Mouse (Mus musculus): ENCODE data around the gene Osbpl7. TPM values are rescaled to one million over a fixed set of nuclear protein-coding genes. Genes with fewer than 3 reads are reported as not detected.

Gene Osbpl7
- total RNA-seq, 1 experiment: 6.6 TPM

DNA sequence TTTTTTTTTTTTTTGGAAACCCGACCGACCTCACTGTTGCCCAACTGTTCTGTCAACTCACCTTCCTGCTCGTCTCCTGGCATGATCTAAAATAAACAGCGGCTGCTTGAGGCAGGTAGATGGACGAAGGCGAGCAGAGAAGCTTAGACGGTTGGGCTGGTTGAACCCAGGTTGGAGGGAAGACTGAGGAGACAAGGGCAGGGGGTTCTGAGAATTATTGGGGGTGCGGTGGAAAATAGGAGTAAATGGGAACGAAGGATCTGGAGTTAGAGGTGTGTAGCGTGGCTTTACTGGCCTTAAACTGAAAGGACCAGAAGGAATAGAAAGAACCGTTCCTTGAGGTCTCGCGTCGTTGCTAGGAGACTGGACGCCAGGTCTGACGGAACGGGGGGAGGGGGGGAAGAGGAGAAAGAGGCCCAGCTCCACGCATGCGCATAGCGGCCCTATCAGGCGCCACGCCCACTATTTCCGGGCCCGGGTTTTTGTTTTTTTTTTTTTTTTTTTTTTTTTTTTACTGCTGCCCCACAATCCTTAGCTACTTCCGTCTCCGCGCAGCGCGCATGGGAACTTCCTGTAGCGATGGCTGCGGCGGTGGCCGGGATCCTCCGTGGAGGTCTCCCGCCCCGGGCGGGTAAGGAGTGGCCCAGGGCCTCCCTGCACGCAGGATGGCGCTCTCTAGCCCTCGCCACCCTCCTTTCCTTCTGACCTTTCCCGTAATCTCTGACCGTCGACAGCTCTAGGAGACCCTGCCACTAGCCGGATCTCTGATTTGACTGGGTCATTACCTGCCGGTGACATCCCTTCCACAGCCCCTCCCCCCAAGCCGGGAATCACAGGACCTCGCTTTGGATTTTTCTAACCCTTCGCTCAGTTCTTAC is 9.2 kb upstream of the Osbpl7 start, which contains the start of the genes Lrrc46 and Mrpl10:
Lrrc46 (minus strand) TSS at position 386 of the 878 bp plus-strand sequence.
Mrpl10 (plus strand) TSS at position 539 of the 878 bp plus-strand sequence.
- peak; percentile 96 for DNase-seq (ENCODE audit: low read depth, low spot score)
- Histone ChIP-seq H3K27ac (ENCODE audit: insufficient read depth, low read depth, low read length, poor library complexity, severe bottlenecking) (peak within 1 kb of the TSS; percentile 88), H3K4me1 (ENCODE audit: control insufficient read depth in 2 of 2, insufficient read depth in 2 of 2, low read length in 2 of 2, poor library complexity in 1 of 2) (peaks cover 0 to 13% of the 10 kb centered on the region in 2 experiments; a peak in 2 of 4 replicates), H3K4me3 (ENCODE audit: insufficient read depth in 1 of 2, low read depth in 1 of 2, low read length in 2 of 2, poor library complexity in 1 of 2, severe bottlenecking in 1 of 2) (peak within 1 kb of the TSS; percentile 83 to 98), H3K9ac (ENCODE audit: insufficient read depth, low read depth, low read length, poor library complexity, severe bottlenecking) (peak within 1 kb of the TSS; percentile 99), H3K36me3 (ENCODE audit: control insufficient read depth, insufficient read depth, low read length, poor library complexity, severe bottlenecking) (peaks cover 6% of the 10 kb centered on the region; the same call in 1 of the 2 replicates), H3K9me3 (ENCODE audit: control insufficient read depth, insufficient read depth, low read depth, low read length) (no peaks in the 10 kb centered on the region)
- TF ChIP-seq ZC3H11A (IDR thresholded peaks at IDR 0.05; ENCODE audit: borderline replicate concordance, low read depth, low read length) (no peak), CHD2 (IDR thresholded peaks at IDR 0.05; ENCODE audit: low read depth, low read length) (no peak), HCFC1 (IDR thresholded peaks at IDR 0.05; ENCODE audit: borderline replicate concordance, insufficient read depth, low read length) (peak; percentile 34; the same call in 1 of the 2 replicates), MAFK (IDR thresholded peaks at IDR 0.05; ENCODE audit: insufficient read depth, low read depth, low read length) (peak; percentile 47; the same call in 1 of the 2 replicates), ZNF384 (IDR thresholded peaks at IDR 0.05; ENCODE audit: low read depth, low read length) (peak; percentile 100)
- in situ Hi-C loops (cut with MboI; ENCODE audit: low sequenced_read_pairs in 2 of 2, unreplicated experiment in 2 of 2): no loop called here

DNA sequence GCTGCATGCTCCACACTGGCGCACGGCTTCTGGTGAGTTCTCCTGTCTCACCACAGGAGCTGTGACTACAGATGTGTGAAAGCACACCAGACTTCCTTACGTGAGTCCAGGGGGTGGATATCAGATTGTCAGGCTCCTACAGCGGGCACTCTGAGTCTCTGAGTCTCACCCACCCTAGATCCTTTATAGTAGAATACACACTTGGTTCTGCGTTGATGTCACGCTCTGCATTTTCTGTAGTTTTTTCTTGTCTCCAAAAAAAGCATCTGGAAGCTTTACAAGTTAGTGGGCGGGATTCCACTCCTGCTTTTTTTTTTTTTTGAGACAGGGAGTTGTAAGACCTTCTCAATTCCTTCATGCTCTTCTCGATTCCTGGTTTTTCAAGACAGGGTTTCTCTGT is 5.5 kb upstream of the Osbpl7 start:
- Histone ChIP-seq H3K27ac (ENCODE audit: insufficient read depth, low read depth, low read length, poor library complexity, severe bottlenecking) (no peak overlapping the region), H3K4me3 (ENCODE audit: insufficient read depth in 1 of 2, low read depth in 1 of 2, low read length in 2 of 2, poor library complexity in 1 of 2, severe bottlenecking in 1 of 2) (no peak overlapping the region), H3K4me1 (ENCODE audit: control insufficient read depth in 2 of 2, insufficient read depth in 2 of 2, low read length in 2 of 2, poor library complexity in 1 of 2) (peaks cover 0 to 4% of the 10 kb centered on the region in 2 experiments; a peak in 2 of 4 replicates), H3K9ac (ENCODE audit: insufficient read depth, low read depth, low read length, poor library complexity, severe bottlenecking) (no peak overlapping the region), H3K36me3 (ENCODE audit: control insufficient read depth, insufficient read depth, low read length, poor library complexity, severe bottlenecking) (peaks cover 18% of the 10 kb centered on the region; the same call in 1 of the 2 replicates), H3K9me3 (ENCODE audit: control insufficient read depth, insufficient read depth, low read depth, low read length) (no peaks in the 10 kb centered on the region)
- in situ Hi-C loops (cut with MboI; ENCODE audit: low sequenced_read_pairs in 2 of 2, unreplicated experiment in 2 of 2): no loop called here
- DNase-seq (ENCODE audit: low read depth, low spot score): no peak
- no peak for TF ChIP-seq ZC3H11A (IDR thresholded peaks at IDR 0.05; ENCODE audit: borderline replicate concordance, low read depth, low read length)
- no peak for TF ChIP-seq CHD2 (IDR thresholded peaks at IDR 0.05; ENCODE audit: low read depth, low read length)

DNA sequence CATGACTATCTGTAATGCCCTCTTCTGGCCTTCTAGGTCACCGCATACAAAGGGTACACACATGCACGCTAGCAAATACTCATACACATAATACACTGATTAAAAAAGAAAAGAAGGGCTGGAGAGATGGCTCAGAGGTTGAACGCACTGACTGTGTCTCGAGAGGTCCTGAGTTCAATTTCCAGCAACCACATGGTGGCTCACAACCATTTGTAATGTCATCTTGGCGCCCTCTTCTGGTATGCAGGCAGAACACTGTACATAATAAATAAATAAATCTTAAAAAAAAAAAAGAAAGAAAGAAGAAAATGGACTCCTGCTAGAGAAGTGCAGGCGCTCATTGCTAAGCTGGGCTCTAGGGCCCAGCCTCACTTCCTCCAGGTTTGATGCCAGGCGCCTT is 4.6 kb upstream of the Osbpl7 start:
- no peak for DNase-seq (ENCODE audit: low read depth, low spot score)
- no peak overlapping the region for H3K9ac ChIP-seq (ENCODE audit: insufficient read depth, low read depth, low read length, poor library complexity, severe bottlenecking)
- H3K4me3 ChIP-seq (ENCODE audit: insufficient read depth in 1 of 2, low read depth in 1 of 2, low read length in 2 of 2, poor library complexity in 1 of 2, severe bottlenecking in 1 of 2): no peak overlapping the region
- H3K4me1 ChIP-seq (ENCODE audit: control insufficient read depth in 2 of 2, insufficient read depth in 2 of 2, low read length in 2 of 2, poor library complexity in 1 of 2): peaks cover 3 to 4% of the 10 kb centered on the region in 2 experiments; a peak in 3 of 4 replicates
- in situ Hi-C loops (cut with MboI; ENCODE audit: low sequenced_read_pairs in 2 of 2, unreplicated experiment in 2 of 2): no loop called here
- peaks cover 18% of the 10 kb centered on the region; the same call in 1 of the 2 replicates for H3K36me3 ChIP-seq (ENCODE audit: control insufficient read depth, insufficient read depth, low read length, poor library complexity, severe bottlenecking)
- TF ChIP-seq ZC3H11A (IDR thresholded peaks at IDR 0.05; ENCODE audit: borderline replicate concordance, low read depth, low read length) (0 out of 2 replicates have a peak, but pooled peaks have one; percentile 6), ZNF384 (IDR thresholded peaks at IDR 0.05; ENCODE audit: low read depth, low read length) (peak; percentile 95), MAFK (IDR thresholded peaks at IDR 0.05; ENCODE audit: insufficient read depth, low read depth, low read length) (no peak)
- H3K27ac ChIP-seq (ENCODE audit: insufficient read depth, low read depth, low read length, poor library complexity, severe bottlenecking): no peak overlapping the region
- no peaks in the 10 kb centered on the region for H3K9me3 ChIP-seq (ENCODE audit: control insufficient read depth, insufficient read depth, low read depth, low read length)

DNA sequence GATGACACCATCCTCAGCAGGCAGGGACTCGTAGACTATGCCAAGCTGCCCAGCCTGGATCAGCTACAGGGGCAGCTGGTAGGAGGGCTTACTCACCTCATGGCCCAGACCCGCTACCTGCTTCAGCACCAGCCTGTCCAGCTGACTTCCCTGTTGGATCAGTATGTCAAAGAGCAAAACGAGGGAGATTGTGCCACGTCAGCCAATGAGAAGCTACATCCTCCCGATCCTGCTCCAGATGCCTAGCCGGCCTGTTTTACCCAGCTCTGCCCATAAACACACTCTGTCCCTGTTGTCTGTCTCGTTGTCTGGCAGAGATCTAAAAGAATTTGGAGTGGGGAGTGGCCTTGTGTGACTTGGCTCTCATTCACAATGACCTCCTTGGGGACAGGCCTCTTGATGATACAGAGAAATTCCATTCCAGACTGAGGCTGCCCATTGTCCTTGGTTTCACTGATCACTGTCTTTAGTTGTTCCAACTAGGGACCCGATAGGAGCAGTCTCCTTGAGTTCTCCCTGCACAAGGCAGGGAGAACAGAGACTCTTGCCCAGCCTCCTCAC is 2.3 kb upstream of the Osbpl7 start:
- TF ChIP-seq ZC3H11A (IDR thresholded peaks at IDR 0.05; ENCODE audit: borderline replicate concordance, low read depth, low read length): no peak
- no peak for TF ChIP-seq MAFK (IDR thresholded peaks at IDR 0.05; ENCODE audit: insufficient read depth, low read depth, low read length)
- TF ChIP-seq CHD2 (IDR thresholded peaks at IDR 0.05; ENCODE audit: low read depth, low read length): no peak
- TF ChIP-seq ZNF384 (IDR thresholded peaks at IDR 0.05; ENCODE audit: low read depth, low read length): no peak
- no peak for TF ChIP-seq HCFC1 (IDR thresholded peaks at IDR 0.05; ENCODE audit: borderline replicate concordance, insufficient read depth, low read length)
- Histone ChIP-seq H3K9ac (ENCODE audit: insufficient read depth, low read depth, low read length, poor library complexity, severe bottlenecking) (no peak overlapping the region), H3K27ac (ENCODE audit: insufficient read depth, low read depth, low read length, poor library complexity, severe bottlenecking) (no peak overlapping the region), H3K4me3 (ENCODE audit: insufficient read depth in 1 of 2, low read depth in 1 of 2, low read length in 2 of 2, poor library complexity in 1 of 2, severe bottlenecking in 1 of 2) (no peak overlapping the region), H3K36me3 (ENCODE audit: control insufficient read depth, insufficient read depth, low read length, poor library complexity, severe bottlenecking) (peaks cover 18% of the 10 kb centered on the region; the same call in 1 of the 2 replicates), H3K9me3 (ENCODE audit: control insufficient read depth, insufficient read depth, low read depth, low read length) (no peaks in the 10 kb centered on the region), H3K4me1 (ENCODE audit: control insufficient read depth in 2 of 2, insufficient read depth in 2 of 2, low read length in 2 of 2, poor library complexity in 1 of 2) (peaks cover 3 to 15% of the 10 kb centered on the region in 2 experiments; a peak in 3 of 4 replicates)
- no peak for DNase-seq (ENCODE audit: low read depth, low spot score)
- in situ Hi-C loops (cut with MboI; ENCODE audit: low sequenced_read_pairs in 2 of 2, unreplicated experiment in 2 of 2): no loop called here
